Mouse (Mus musculus) CH12.LX (cell line): ENCODE measurements around the gene Herc4.

Source experiments
- CHD1 ChIP-seq: IDR thresholded peaks from 2 replicates; pipeline ENCODE4 v1.6.1; 2012; ENCODE audit warnings: low read depth, low read length, improper control_type of control experiment, inconsistent platforms
- CTCF ChIP-seq, 2 experiments: IDR thresholded peaks in 1 of 2; conservative IDR thresholded peaks in 1 of 2; 2 replicates each; pipeline ENCODE4 v1.5.1; 2011 to 2012; ENCODE audit warnings: low read depth in 2 of 2, low read length in 2 of 2, improper control_type of control experiment in 1 of 2, inconsistent platforms in 1 of 2, mild to moderate bottlenecking in 1 of 2, moderate library complexity in 1 of 2
- ELF1 ChIP-seq: IDR thresholded peaks from 2 replicates; pipeline ENCODE4 v1.6.1; 2014; ENCODE audit warnings: low read depth, mild to moderate bottlenecking, inconsistent platforms, low read length, improper control_type of control experiment
- EP300 ChIP-seq: IDR thresholded peaks from 2 replicates; pipeline ENCODE4 v1.6.1; 2011; ENCODE audit warnings: low read length, improper control_type of control experiment
- GABPA ChIP-seq: IDR thresholded peaks from 2 replicates; pipeline ENCODE4 v1.6.1; 2012; ENCODE audit warnings: low read depth, low read length, improper control_type of control experiment, inconsistent platforms; ENCODE audit not compliant: insufficient replicate concordance
- JUND ChIP-seq: conservative IDR thresholded peaks from 2 replicates; pipeline ENCODE4 v1.6.1; 2011; ENCODE audit warnings: low read depth, low read length, improper control_type of control experiment
- MAX ChIP-seq: IDR thresholded peaks from 2 replicates; pipeline ENCODE4 v1.6.1; 2011; ENCODE audit warnings: low read length, improper control_type of control experiment
- PAX5 ChIP-seq: IDR thresholded peaks from 2 replicates; pipeline ENCODE4 v1.6.1; 2012; ENCODE audit warnings: low read length, inconsistent platforms, mixed read lengths
- POLR2A ChIP-seq: IDR thresholded peaks from 2 replicates; pipeline ENCODE4 v1.6.1; 2011; ENCODE audit warnings: low read depth, mild to moderate bottlenecking, improper control_type of control experiment, low read length
- TCF12 ChIP-seq: IDR thresholded peaks from 2 replicates; pipeline ENCODE4 v1.6.1; 2014; ENCODE audit warnings: low read depth, mild to moderate bottlenecking, inconsistent platforms, low read length, improper control_type of control experiment
- UBTF ChIP-seq: IDR thresholded peaks from 2 replicates; pipeline ENCODE4 v1.6.1; 2012; ENCODE audit warnings: low read depth, mild to moderate bottlenecking, inconsistent platforms, low read length, improper control_type of control experiment, moderate library complexity
- ZNF384 ChIP-seq: IDR thresholded peaks from 2 replicates; pipeline ENCODE4 v1.6.1; 2012; ENCODE audit warnings: low read depth, low read length, improper control_type of control experiment, inconsistent platforms

- TF ChIP-seq TCF12 (no peak), PAX5 (no peak), CHD1 (no peak), ELF1 (no peak), CTCF (conservative IDR thresholded peaks at IDR 0.05 in 1 of 2, IDR thresholded peaks at IDR 0.05 in 1 of 2; ENCODE audit: low read depth in 2 of 2, low read length in 2 of 2) (no peak), ZNF384 (no peak), EP300 (no peak), UBTF (no peak), GABPA (no peak), JUND (no peak), MAX (no peak), POLR2A (no peak)
These were observed 44.6 kb upstream of the Herc4 start for GRCm38 (mm10) chr10:63199008-63199407.
